Mouse (Mus musculus): ENCODE data around the gene G530012D18Rik.
"Not testable (repeated sequence)": the region's sequence is repeated elsewhere in the genome, so short reads cannot be mapped to it uniquely, and the experiment has no call there.

DNA sequence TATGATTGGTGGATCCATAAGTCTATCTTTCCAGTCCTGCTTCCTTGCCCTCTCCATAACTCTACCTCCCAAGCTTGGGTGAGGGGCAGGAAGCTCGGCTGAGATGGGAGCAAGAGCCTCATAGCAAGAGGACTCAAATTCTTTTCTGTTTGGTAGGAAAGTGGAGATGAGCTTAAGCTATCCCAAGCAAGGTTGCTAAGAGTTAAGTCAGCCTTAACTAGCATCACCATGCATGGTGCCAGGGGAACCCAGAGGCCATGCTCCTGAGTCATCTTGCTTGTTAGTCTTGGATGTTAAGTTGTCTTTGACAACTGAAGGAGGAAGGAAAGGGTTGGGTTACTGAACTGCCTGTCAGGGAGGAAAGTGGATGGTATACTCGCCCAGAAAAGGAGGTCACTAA is 13.2 kb downstream of the G530012D18Rik start:
- TF ChIP-seq CTCF (IDR thresholded peaks at IDR 0.05; ENCODE audit: extremely low read depth, insufficient read length, insufficient replicate concordance, low read depth, low read length); POLR2A (IDR thresholded peaks at IDR 0.05; ENCODE audit: low read depth, low read length): not testable (repeated sequence)
